Mouse (Mus musculus): ENCODE data around the gene Gm19935.

Gene Gm19935

DNA sequence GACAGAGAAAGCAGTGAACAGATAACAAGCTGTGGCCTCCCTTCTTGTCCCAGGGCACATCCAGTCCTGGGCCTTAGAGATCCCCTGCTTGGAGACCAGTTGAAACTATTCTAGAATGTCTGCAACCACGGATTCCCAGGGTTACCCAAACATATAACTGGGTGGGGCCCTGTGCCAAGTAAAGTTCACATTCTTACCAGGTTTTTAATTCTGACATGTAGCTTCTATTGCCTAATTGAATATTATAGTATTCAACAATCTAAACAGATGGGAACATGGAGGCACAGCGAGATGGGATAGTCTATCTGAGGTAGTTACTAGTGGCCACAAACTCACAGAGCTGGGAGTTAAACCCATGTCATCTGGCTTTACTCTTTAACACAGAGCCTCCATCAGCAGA is at the start of gene Gm19935:
Gene Gm19935 (minus strand): TSS at position 101 of the 400 bp plus-strand sequence.
- DNase-seq (ENCODE audit: low read depth): no peak

DNA sequence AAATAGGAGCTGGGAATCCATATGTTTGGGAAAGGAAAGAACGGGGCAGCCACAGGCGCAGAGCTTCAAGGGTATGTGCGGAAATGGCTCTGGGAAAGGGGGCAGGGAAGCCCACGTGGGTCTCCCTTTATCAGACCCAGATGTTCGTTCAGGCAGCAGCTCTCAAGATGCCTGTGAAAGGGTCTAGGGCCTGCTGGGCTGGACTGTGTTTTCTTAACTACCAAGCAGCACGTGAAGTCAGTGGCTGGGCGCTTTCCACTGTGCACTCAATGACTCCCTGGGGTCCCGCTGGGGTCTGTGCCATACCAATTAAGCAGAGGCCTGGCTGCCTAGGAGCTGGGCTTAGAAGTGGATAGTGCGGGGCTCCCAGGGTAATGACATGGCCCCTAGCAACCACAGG is 44.8 kb upstream of the Gm19935 start:
- no peak for DNase-seq (ENCODE audit: low read depth)

DNA sequence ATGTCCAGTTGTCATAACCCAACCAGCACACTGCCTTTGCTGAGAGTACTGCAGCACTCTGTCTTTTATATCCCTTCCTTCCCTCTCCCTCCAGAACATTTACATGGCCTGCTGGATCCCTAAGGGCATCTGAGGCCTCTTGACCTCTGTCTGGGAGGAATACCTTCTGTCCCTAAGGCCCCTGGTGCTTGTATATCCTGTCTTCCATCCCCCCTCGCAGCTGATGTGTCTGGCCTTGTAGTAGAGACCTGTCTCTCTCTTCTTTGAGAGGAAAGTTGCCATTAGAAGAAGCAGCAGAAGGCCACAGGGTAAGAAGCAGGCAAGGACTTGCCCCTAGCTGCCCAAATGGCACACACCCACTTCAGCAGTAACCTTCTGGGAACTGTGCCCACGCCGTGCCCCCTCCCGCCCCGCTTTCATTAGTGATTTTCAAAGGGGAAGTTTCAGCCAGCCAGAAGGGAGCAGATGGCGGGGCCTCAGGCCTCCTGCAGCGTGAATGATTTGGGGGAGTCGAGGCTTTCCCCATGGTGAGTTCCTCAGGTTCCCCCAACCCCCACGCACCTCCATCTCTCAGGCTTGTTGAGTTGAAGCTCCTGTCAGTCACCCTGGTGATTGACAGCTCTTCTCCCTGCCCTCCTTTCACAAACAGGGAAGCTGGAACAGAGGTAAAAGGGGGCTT is 44.2 kb upstream of the Gm19935 start:
- DNase-seq (ENCODE audit: low read depth): no peak

DNA sequence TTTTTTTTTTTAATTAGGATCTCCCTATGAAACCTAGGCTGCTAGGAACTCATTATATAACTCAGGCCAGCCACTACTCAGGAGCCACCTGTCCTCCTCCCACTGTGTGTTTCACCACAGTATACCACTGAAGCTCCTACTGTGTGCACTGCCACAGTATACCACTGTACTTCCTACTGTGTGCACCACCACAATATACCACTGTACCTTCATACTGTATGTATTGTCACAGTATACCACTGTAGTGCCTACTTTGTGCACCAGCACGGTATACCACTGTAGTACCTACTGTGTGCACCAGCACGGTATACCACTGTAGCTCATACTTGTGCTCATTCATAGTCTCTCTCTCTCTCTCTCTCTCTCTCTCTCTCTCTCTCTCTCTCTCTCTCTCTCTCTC is 40.9 kb upstream of the Gm19935 start:
- DNase-seq (ENCODE audit: low read depth): no peak

DNA sequence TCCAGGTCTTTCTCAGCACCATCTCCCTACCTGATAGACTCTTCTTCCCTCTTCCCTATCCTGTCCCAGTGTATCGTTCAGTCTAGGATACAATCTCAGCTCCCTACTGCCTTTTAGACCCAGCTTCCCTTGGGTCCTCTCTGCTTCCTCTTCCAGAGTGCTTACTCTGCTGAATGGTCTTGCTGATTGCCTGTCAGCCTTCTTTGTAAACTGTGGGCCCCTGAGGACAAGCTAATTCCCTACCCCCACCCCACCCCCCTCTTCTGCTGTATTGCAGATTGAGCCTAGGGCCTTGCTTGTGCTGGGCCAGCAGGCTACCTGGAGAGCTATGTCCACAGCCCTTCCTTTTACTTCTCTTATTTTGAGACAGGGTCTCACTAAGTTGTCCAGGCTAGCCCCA is 39.8 kb upstream of the Gm19935 start:
- DNase-seq (ENCODE audit: low read depth): no peak

DNA sequence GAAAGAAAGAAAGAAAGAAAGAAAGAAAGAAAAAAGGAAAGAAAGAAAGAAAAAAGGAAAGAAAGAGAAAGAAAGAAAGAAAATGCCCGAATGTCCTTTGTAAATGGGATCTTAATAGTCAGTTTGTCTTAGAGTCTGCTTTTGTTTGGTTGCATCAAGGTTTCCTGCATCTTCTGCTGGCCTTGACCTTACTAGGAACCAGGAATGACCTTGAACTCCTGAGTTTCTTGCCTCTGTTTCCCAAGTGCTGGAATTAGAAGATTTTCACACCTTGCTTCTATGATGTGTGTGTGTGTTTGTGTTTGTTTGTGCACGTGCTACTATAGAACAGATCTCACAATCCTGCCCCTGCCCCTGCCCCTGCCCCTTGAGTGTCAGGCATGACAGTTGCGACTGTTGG is 39.0 kb upstream of the Gm19935 start:
- DNase-seq (ENCODE audit: low read depth): no peak

DNA sequence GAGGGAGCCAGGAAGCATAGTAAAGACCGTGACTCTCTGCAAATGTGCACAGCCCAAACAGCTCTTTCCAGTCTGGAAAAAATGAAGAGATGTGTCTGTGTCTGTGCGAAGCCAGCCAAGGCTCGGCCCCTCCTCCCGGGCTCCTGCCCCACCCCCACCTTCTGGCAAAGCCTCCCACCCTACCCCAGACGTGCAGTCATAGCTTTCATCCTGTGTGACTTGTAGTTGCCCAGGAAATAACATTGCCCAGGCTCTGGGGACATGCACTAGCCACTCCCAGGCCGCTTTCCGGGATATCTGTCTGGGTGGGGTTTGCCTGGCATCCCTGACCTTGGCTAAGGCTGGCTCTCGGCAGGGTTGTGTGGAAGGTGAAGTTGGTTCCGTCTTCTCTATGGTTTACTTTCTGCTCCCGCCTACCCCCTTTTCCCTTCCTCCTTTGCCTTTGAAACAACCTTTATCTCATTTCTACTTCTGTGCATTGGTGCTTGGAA is 37.5 kb upstream of the Gm19935 start:
- DNase-seq (ENCODE audit: low read depth): no peak

DNA sequence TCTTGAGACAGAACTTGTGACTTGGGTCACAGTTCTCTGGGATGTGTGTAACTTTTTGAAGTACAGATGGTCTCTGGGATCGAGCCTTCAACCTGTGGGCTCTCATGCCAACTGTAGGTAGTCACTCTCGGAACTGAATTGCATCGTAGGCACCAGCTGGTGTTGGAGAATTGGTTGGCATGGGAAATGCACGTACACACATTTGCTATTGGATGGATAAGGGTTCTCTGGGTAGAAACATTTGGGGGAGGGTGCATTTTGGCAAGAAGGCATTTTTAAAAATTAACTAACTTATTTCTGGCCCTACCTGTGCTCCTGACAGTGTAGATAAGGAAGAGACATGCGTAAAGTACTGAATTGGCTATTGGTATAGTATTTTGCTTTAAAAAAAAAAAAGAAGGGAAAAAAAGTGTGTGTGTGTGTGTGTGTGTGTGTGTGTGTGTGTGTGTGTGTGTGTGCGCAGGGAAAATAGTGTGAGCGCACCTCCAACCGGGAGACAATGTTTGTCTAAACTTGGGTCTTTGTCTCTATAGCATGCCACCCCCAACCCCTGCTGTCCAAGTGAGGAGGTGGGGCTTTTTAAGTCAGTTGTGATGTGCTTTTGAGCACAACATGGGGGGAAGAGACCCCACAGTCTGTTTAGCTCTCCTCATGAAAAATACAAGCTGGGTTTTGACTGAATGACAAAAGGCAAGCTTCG is 36.9 kb upstream of the Gm19935 start:
- no peak for DNase-seq (ENCODE audit: low read depth)

DNA sequence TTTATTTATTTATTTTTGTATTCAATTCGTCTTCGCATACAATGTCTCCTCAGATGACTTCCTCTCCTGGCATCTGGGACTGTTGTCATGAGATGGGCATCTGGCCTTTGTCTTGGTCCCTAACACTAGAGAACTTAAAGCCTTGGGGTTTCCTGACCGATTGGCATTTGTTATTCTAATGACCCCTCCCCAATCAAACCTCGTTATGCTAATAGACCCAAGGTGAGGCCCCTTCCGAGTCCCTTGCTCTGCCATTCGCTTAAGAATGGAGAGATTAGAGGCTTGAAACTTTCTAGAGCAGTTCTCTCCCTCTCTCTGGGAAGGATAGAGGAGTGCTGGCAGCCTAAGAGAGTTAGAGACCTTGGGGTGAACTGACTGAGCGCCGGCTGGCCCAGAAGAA is 34.4 kb upstream of the Gm19935 start:
- DNase-seq (ENCODE audit: low read depth): no peak

DNA sequence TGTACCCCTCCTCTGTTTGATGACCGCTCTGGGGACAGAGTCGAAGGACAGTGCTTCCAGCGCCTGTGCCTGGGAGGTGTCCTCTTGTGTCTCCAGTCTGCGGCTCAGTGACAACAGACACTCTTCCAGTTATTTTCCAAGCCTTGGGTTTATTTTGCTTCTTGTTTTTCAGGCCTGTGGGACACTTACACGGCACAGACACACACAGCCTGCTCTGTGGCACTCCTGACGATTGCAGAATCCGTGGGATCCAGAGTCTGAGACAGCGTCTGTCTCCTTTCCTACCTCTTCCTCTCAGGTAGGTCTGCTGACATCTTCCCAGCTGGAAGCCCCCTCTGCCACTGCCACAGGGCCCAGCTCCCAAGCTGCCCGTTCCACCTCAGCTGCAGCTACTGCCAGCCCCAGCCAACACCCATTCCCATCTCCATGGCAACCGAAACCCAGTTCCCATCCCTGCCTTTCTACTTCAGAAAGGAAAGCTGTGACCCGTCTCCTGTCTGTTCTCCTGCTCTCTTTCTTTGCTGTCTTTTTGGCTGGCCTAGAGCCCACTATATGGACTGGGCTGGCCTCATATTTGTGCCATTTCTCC is 32.4 kb upstream of the Gm19935 start:
- no peak for DNase-seq (ENCODE audit: low read depth)

DNA sequence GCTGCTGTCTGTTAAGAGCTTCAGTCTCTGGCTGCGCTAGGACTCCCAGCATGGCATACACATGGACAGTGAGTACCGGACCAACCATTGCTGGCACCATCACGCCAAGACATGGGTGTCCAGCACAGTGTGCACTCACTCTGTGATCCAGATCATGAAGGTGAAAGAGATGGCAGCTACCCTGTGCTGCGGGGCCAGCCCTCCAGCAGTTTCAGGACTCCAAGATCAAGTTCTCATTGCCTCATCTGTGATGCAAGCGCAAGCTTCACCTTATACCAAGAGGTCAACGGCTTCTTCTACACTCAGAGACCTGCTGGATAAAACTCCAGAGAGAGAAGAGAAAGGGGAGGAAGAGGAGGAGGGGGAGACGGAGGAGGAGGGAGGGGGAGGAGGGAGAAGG is 30.8 kb upstream of the Gm19935 start:
- no peak for DNase-seq (ENCODE audit: low read depth)

DNA sequence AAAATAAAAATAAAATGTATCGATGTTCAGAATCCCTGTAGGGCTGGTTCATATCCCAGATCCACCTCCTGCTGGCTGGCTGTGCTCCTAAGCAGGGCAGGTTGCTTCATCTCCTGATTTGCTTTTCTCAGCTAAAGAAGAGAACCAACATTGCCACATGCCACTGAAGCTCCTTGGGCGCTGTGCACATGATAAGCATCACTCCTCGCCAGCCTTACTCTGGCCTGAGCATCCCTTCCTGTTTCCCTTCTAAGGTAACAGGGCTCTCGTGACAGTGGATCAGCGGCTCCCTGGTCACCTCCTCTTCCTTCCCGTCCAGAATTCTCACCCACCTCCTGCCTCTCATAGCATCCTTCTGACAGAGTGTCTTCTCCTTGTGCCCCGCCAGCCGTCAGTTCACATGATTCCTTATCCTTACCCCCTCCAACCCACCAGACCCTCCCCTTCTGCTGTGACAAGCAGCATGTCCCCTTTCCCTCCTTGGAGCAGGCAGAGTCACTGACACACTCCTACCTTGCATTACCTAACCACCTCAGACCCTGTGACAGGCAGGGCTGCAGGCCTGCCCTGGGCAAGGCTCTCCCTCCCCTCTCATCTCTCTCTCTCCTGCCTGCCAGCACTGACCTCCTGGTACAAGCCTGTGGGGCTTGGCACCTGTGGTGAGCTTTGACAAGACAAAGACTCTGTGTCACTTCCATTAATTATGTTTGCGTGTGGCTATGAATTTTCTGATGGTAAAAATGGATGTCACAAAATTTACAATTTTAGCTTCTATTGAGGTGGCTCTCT is 27.2 kb upstream of the Gm19935 start:
- DNase-seq (ENCODE audit: low read depth): no peak

DNA sequence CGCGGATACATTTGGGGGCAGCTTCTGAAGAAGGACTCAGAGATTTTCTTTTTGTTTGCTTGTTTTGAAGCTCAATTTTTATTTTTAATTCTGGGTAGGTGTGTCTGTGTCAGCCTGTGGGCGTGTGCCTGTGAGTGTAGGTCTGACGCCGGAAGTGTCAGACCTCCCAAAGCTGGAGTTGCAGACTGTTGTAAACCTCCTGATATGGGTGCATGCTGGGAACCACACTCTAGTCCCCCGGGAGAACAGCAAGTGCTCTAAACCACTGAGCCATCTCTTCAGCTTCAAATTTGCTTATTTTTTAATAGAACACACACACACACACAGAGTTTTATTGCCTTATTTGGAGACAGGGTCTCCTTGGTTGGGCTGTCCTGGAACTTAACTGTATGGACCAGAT is 25.9 kb upstream of the Gm19935 start:
- no peak for DNase-seq (ENCODE audit: low read depth)

DNA sequence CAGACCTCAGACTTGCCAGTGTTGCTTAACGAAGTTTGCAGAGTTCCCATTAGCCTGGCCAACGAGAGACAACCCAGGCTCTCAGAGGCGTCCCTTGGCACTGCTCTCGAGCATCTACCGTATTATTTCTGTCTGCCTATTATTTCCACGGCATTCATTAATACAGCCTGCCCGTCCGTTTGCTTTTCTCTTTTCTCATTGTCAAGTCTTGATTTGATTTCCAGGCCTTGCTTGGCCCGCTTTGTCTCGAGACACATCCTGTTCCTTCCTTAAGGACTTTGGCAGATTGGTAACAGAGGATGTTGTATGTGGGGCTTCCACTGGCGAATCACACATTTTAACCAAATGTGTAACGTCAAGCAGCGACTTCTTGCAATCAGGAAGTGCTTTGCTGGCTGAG is 24.1 kb upstream of the Gm19935 start:
- no peak for DNase-seq (ENCODE audit: low read depth)

DNA sequence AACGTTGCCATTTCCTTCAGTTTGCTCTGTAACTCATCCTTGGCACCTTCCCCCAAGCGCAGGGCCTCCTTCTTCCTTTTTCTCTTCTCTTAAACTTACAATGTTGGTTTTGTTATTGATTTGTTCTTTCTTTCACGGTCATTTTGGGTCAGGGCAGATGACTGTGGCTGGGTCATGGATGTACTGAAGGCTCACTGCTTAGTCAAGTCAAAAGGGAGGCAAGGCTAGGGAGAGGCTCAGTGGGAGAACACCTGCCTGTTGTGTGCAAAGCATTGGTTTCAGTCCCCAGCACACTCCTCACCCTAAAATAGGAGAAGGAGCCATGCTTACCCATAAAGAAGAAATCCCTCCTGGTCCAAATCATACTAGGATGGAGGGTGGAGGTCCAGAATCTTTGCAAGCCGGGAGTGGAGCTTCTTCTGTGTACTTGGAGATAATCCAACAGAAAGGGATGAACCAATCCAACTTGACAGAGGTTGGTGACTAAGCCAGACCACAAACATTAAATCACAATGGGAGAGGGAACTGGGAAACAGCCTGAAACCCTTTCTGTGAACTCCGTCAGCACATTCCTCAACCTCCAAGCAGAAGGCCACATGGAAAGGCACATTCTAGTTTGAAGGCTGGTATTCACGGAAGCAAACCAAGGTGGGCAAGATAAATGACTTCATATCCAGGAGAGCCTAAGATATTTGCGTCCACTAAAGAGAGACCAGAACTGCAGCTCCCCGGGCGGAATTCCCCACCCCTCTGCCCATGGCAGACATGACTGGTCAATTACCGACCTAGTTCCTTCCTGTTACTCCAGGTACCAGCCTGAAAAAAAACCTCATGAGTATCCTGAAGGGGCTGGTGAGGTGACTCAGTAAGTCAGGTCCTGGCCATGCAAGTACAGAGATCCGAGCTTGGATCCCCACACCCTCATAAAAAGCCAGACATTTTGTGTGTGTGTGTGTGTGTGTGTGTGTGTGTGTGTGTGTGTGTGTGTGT is 22.8 kb upstream of the Gm19935 start:
- DNase-seq (ENCODE audit: low read depth): no peak

DNA sequence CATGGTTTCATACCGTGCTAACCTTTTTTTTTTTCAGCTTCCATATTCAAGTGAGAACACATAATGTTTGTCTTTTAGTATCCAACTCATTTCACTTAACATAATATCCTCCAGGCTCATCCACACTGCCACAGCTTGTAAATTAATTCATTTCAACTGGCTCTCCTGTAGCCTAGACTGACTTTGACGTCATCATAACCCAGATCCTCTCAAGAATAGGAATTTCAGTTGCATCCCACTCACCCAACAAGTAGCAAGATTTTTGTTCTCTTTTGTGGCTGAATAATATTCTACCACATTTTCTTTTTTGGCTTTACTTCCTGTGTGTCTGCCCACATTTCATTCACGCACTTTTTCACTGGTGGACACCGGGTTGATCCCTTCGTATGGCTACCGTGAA is 20.2 kb upstream of the Gm19935 start:
- no peak for DNase-seq (ENCODE audit: low read depth)

DNA sequence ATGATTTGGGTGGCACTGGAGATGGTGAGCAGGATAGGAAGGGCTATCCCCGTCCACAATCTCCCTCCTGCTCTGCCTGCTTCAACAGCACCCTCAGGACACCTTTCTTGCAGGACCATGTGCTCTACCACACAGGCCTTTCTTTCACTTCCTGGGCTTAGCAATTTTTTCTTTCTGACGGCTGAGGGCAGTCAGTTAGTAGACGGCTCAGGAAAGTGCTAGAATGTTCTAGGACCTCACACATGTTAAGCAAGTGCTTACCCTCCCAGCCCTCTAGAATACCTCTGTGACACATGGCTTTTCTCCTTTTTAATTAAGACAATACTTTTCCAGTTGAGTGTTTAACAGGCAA is 17.1 kb upstream of the Gm19935 start:
- no peak for DNase-seq (ENCODE audit: low read depth)

DNA sequence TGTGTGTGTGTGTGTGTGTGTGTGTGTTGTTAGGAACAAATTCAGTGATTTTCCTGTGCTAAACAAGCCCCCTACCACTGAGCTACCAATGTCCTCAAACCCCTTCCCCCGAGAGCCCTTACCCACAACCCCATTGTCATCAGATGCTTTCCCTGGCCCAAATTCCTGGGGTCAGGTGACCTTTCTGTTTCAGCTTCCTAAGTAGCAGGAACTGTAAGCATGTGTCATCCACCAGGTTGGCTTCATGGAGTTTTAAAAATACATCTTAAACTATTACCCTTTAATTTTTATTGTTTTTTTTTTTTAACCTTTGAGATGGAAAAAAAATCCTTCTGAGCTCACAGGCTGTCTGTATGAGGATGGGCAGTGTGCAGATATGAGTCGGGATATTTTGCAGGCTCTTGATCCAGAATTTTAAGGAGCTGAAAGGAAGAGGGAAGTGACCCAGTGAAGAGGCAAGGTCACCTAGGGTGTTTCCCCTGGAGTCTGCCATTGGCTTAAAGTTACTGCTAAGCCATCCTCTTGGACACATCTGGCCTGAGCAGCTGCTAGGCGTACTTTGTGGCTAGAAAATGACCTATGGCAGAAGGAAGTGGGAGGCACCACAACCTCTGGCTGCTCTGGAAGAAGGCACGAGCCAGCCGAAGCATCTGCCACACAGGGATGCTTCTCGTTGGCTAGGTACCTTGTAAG is 16.6 kb upstream of the Gm19935 start:
- DNase-seq (ENCODE audit: low read depth): no peak

DNA sequence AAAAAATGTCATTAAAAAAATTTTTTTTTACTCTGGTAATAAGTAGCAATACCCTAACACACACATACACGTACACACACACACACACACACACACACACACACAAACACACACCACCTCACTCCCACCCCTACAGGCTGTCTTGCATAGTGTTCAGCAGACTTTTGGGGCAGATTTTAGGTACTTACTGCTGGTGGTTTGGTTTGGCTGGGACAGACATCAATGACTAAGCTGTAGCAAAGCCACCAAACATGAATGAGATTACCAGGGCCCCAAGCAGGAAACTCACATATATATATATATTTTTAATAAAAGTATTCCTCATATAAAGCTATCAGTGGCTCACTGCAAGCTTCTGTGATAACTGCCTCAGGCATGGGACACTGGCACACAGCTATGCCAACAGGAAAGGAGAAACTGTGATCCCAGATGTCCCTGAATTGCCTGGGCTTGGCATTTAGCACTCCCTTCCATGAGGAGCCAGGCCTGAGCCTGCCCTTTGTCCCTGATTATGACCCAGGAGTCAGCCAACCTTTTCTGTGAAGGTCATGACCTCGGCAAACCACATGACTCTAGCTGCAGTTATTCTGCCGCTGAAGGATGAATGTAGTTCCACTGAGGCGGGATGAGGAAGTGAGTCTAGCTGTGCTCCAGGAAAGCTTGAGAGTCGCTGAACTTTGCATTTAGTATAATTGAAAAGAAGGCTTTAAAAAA is 15.5 kb upstream of the Gm19935 start:
- no peak for DNase-seq (ENCODE audit: low read depth)

DNA sequence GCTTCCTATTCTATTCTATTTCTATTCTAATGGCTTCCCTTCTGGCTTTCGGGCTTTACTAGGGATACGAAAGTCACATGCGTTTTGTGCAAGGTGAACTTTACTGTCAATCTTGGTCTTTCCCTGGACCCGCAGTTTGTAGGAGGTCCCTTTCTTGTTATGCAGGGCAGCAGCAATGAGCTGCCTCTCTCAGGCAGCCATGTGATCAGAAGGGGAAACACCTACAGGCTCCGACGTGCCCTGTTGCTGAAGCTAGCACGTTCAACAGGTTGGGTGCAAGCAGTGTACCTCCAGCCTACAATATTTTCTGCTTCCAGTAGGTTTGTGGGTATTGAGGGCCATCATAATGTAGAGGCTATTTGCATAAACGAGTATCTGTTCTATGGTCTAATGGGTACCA is 13.8 kb upstream of the Gm19935 start:
- no peak for DNase-seq (ENCODE audit: low read depth)

All from c-Kit-positive CD71-negative TER-119-negative erythroid progenitor cells, embryonic 14.5 days (primary cell).